Mouse (Mus musculus) c-Kit-positive CD71-negative TER-119-negative erythroid progenitor cells, embryonic 14.5 days (primary cell): ENCODE results near the gene Gm17324.

Source experiments
- DNase-seq: peaks from one replicate; pipeline ENCODE4 v3.0.0-alpha.2; 2013; ENCODE audit warnings: low read depth

The Gm17324 gene

GRCm38 (mm10) chr9:78465725-78466124 is 17.1 kb upstream of the Gm17324 start:
- DNase-seq = no peak

GRCm38 (mm10) chr9:78463337-78463736 is 14.8 kb upstream of the Gm17324 start:
- DNase-seq = no peak

- no peak for DNase-seq
Measured at GRCm38 (mm10) chr9:78457026-78457425, 8.4 kb upstream of the Gm17324 start.

GRCm38 (mm10) chr9:78451382-78451781 is 2.8 kb upstream of the Gm17324 start:
- DNase-seq = no peak

GRCm38 (mm10) chr9:78450404-78450803 is 1.8 kb upstream of the Gm17324 start:
- no peak for DNase-seq

- DNase-seq = no peak
Measured at GRCm38 (mm10) chr9:78447606-78447972, 997 bp downstream of the Gm17324 start.

- DNase-seq = no peak
Measured at GRCm38 (mm10) chr9:78442579-78443392, 5.8 kb downstream of the Gm17324 start, which contains the start of gene Cgas. Gene Cgas (minus strand): TSS chr9:78443237.

- DNase-seq = no peak
Measured at GRCm38 (mm10) chr9:78442237-78442578, 6.4 kb downstream of the Gm17324 start.

- no peak for DNase-seq
Measured at GRCm38 (mm10) chr9:78439426-78439825, 9.2 kb downstream of the Gm17324 start.

- DNase-seq = no peak
Measured at GRCm38 (mm10) chr9:78432471-78432870, 16.1 kb downstream of the Gm17324 start.

GRCm38 (mm10) chr9:78430486-78430885 is 18.1 kb downstream of the Gm17324 start:
- DNase-seq = no peak

GRCm38 (mm10) chr9:78429551-78429950 is 19.0 kb downstream of the Gm17324 start:
- DNase-seq = no peak

- no peak for DNase-seq
Measured at GRCm38 (mm10) chr9:78428870-78429432, 19.6 kb downstream of the Gm17324 start.

- no peak for DNase-seq
Measured at GRCm38 (mm10) chr9:78428185-78428584, 20.4 kb downstream of the Gm17324 start.

GRCm38 (mm10) chr9:78427362-78427781 is 21.2 kb downstream of the Gm17324 start:
- no peak for DNase-seq

- no peak for DNase-seq
Measured at GRCm38 (mm10) chr9:78401596-78401995, 47.0 kb downstream of the Gm17324 start.

- no peak for DNase-seq
Measured at GRCm38 (mm10) chr9:78400570-78400969, 48.0 kb downstream of the Gm17324 start.
